Mouse (Mus musculus): ENCODE measurements around the gene Krtap5-4. TPM values are rescaled to one million over a fixed set of nuclear protein-coding genes. Genes with fewer than 3 reads are reported as not detected.
"Not testable (repeated sequence)": the region's sequence is repeated elsewhere in the genome, so short reads cannot be mapped to it uniquely, and the experiment has no call there.

Gene Krtap5-4
- polyA plus RNA-seq, 1 experiment: not detected

- not testable (repeated sequence) for DNase-seq (ENCODE audit: low read depth)
Observed at GRCm38 (mm10) chr7:142321637-142322306, 18.4 kb downstream of the Krtap5-4 start.

- DNase-seq (ENCODE audit: low read depth): no peak
Observed at GRCm38 (mm10) chr7:142322641-142323040, 19.3 kb downstream of the Krtap5-4 start.

GRCm38 (mm10) chr7:142323396-142324117, 20.2 kb downstream of the Krtap5-4 start:
- DNase-seq (ENCODE audit: low read depth): no peak

- DNase-seq (ENCODE audit: low read depth): no peak
Observed at GRCm38 (mm10) chr7:142326714-142327445, 23.5 kb downstream of the Krtap5-4 start.

GRCm38 (mm10) chr7:142328507-142328906, 25.2 kb downstream of the Krtap5-4 start:
- DNase-seq (ENCODE audit: low read depth): no peak

- DNase-seq (ENCODE audit: low read depth): no peak
Observed at GRCm38 (mm10) chr7:142330271-142330724, 26.9 kb downstream of the Krtap5-4 start.

- no peak for DNase-seq (ENCODE audit: low read depth)
Observed at GRCm38 (mm10) chr7:142331281-142331680, 27.9 kb downstream of the Krtap5-4 start.

- not testable (repeated sequence) for DNase-seq (ENCODE audit: low read depth)
Observed at GRCm38 (mm10) chr7:142332741-142333140, 29.4 kb downstream of the Krtap5-4 start.

- no peak for DNase-seq (ENCODE audit: low read depth)
Observed at GRCm38 (mm10) chr7:142334246-142334645, 30.9 kb downstream of the Krtap5-4 start.

GRCm38 (mm10) chr7:142335151-142335550, 31.8 kb downstream of the Krtap5-4 start:
- DNase-seq (ENCODE audit: low read depth): no peak

- no peak for DNase-seq (ENCODE audit: low read depth)
Observed at GRCm38 (mm10) chr7:142340269-142340970, 37.1 kb downstream of the Krtap5-4 start.

GRCm38 (mm10) chr7:142341564-142342246, 38.4 kb downstream of the Krtap5-4 start:
- peak; percentile 86 for DNase-seq (ENCODE audit: low read depth)

- DNase-seq (ENCODE audit: low read depth): no peak
Observed at GRCm38 (mm10) chr7:142342247-142342640, 38.9 kb downstream of the Krtap5-4 start.

- no peak for DNase-seq (ENCODE audit: low read depth)
Observed at GRCm38 (mm10) chr7:142347542-142347941, 44.2 kb downstream of the Krtap5-4 start.

GRCm38 (mm10) chr7:142349308-142349961, 46.1 kb downstream of the Krtap5-4 start:
- no peak for DNase-seq (ENCODE audit: low read depth)

- no peak for DNase-seq (ENCODE audit: low read depth)
Observed at GRCm38 (mm10) chr7:142351569-142351968, 48.2 kb downstream of the Krtap5-4 start.

- DNase-seq (ENCODE audit: low read depth): no peak
Observed at GRCm38 (mm10) chr7:142353854-142354253, 50.5 kb downstream of the Krtap5-4 start.

Measured in gonadal fat pad, adult 2 months (tissue).